Mouse (Mus musculus) lung, postnatal 36 days (tissue): ENCODE measurements around the gene Ppox.

Experiments used
- DNase-seq: peaks from one replicate; pipeline ENCODE4 v3.0.0; 2022; ENCODE audit warnings: mixed read lengths

The Ppox gene

DNA sequence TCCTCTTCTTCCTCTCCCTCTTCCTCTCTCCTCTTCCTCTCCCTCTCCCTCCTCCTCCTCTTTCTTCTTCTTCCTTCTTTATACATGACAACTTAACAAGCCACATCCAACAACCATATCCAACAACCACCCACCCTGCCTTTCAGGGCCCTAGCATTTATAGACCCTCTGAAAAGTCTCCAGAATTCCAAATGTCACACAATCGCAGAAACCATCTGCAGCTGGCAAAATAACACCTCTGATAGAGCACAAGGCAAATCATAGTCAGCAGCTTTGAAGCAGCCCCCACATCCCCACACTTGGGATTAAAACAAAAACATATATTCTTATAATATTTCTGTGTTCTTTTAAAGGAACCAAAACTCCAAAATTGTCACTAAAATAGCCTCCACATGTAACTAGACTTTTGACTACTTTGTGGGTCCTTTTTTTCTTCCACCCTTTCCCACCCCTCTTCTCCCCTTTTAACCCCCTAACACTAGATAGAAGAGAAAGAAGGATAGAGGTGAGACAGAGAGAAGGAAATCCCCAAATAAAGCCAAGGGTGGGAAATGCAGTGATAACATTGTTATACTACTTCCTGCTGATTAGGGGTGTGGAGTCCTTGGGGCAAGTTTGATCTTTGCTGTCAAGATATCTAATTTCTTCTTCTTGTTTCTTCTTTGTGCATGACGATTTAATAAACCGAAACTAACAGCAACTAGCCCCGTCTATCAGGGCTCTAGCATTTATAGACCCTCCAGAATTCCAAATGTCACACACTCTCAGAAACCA lies 14.8 kb downstream of the Ppox start:
- no peak for DNase-seq

DNA sequence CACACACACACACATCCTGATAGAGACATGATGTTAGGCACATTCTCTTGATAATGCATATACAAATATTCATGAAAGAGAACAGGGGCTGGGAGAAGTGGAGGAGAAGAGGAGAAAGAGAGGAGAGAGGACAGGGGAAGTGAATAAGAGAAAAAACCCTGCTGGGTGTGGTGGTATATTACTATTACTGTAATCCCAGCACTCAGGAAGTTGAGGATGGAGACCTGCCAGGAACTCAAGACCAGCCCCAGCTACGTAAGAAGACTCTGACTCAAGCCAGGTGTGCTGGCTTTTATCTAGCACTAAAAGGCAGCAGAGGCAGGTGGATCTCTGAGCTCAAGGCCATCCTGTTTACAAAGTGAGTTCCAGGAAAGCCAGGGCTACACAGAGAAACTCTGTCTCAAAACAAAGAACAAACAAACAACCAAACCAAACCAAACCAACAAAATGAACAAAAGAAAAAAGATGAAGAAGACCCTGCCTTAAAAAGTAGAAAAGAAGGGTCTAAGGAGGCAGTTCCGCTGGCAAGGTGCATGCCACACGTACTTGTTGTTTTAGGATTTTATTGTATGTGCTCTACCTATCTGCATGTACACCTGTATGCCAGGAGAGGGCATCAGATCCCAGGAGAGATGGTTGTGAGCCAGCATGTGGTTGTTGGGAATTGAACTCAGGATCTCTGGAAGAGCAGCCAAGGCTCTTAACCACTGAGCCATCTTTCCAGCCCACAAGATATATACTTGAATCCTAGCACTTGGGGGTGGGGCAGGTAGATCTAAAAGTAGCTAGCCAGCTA lies 17.1 kb downstream of the Ppox start:
- no peak for DNase-seq

DNA sequence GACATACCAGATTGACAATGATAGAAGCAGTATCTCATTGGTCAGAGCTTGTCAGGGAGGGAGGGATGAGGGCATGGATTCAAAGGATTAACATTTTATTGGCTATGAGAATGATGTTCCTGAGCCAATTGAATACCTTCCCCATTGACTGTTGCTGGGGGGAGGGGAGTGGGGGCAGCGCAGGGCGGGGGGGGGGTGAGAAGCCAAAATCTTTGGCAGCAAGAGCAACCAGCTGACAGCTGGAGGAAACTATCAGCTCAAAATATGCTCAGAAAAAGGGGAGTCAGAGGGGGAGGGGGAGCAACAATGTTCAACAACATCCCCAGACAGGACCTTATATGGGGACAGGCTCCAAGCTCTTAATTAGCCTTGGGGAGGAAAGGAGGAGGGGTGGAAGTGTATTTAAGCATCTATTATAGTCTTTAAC lies 17.8 kb downstream of the Ppox start:
- DNase-seq: peak; percentile 65

GRCm38 (mm10) chr1:171262594-171263130 lies 18.3 kb downstream of the Ppox start:
- peak; percentile 78 for DNase-seq

DNA sequence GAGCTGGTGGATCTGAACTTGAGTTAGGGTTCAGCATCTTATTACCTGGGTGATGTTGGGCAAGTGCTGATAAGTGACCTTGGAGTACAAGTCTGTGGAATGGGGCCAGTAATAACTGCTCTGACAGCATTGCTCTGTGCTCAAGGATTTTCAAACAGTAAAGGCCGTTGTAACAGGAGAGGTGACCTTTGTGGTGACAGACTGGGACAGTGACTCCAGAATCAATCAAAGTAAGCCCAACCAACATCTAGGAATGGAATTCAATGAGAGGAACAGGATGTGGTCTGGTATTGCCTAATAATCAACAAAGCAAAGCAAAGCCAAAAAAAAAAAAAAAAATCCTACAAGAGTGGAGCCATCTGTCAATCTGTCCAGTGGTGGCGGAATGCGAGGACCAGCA lies 20.7 kb downstream of the Ppox start:
- DNase-seq: no peak

DNA sequence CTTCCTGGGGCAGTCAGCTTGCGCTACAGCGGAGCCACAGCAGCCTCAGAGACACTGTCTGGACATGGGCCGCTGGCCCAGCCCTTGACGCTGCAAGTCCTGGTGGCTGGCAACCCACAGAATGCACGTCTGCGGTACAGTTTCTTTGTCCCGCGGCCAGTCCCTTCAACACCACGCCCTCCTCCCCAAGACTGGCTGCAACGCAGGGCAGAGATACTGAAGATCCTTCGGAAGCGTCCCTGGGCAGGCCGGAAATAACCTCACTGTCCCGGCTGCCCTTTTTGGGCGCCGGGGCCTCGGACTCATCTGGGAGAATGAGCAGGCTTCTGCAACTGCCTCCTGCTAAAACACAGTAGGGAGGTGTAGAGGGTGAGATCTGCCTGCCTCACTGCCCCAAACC lies 22.1 kb downstream of the Ppox start:
- no peak for DNase-seq

- DNase-seq: no peak
These were observed 23.2 kb downstream of the Ppox start for GRCm38 (mm10) chr1:171257781-171258180.

DNA sequence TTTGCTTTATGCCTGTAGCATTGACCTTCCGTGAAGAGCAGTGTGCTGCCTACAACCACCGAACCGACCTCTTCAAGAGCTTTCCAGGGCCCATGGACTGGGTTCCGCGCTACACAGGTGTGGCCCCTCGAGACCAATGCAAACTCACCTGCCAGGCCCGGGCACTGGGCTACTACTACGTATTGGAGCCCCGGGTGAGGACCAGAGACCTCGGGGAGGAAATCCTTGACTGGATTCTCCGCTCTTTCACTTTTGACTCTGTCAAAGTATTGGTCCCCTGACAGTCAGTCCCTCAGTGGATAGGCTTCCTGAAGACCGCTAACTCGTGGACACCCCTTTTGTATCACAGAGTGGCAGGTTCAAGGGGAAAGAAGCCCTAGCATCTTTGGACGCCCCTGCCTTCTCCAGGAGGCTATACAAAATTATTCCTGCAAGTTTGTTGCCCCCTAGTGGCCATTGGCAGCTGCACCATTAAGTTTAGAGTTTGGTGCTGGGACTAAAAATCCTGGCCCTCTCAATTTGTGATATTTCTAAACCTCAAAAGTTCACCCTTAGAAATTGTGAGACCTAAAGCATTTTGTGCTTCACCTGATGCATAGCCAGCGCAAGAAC lies 23.9 kb downstream of the Ppox start:
- peak; percentile 86 for DNase-seq

- no peak for DNase-seq
These were observed 24.7 kb downstream of the Ppox start for GRCm38 (mm10) chr1:171256095-171256818.

- DNase-seq: no peak
These were observed 28.6 kb downstream of the Ppox start for GRCm38 (mm10) chr1:171252415-171252814.

DNA sequence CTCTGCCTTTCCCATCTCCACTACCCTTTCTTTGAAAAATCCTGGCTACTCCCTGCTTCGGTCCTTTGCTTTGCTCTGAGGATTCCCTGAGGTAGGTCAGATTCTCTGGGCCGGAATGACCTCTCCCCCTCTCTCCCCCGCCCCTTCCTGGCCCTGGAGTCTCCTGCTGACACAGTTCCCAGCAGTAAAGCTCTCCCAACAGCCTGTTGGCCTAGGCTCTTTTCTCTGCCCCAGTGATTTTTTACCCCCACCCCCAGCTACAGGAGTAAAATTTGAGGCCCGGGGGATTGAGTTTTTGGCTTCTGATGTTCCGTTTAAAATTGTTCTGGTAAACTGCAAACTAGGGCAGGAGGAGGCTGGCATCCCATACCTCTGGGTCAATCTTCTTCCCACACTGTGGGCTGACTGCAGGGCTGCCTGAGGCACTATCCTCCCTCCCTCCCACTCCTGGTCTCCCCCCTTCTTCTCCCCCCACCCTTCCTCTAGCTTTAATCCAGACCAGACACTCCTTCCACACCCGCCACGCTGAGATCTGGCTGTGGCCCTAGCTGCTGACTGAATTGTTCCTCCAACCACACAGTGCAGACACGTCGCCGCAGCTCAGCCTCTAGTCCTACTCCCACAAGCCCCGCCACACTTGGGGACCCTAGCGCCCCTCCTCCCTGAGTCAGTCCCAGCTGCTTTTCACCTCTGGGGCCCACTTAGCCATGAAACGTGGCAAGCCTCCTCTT lies 29.2 kb downstream of the Ppox start:
- DNase-seq: no peak

- no peak for DNase-seq
These were observed 30.0 kb downstream of the Ppox start, which contains the start of gene Ndufs2 for GRCm38 (mm10) chr1:171250680-171251593. Gene Ndufs2, minus strand, starts transcription at chr1:171251388.

- DNase-seq: no peak
These were observed 30.9 kb downstream of the Ppox start, which contains the start of gene Adamts4 for GRCm38 (mm10) chr1:171249913-171250600. Gene Adamts4, plus strand, starts transcription at chr1:171250421.

GRCm38 (mm10) chr1:171248386-171249226 lies 32.4 kb downstream of the Ppox start:
- DNase-seq: no peak

- no peak for DNase-seq
These were observed 33.1 kb downstream of the Ppox start for GRCm38 (mm10) chr1:171247916-171248315.

DNA sequence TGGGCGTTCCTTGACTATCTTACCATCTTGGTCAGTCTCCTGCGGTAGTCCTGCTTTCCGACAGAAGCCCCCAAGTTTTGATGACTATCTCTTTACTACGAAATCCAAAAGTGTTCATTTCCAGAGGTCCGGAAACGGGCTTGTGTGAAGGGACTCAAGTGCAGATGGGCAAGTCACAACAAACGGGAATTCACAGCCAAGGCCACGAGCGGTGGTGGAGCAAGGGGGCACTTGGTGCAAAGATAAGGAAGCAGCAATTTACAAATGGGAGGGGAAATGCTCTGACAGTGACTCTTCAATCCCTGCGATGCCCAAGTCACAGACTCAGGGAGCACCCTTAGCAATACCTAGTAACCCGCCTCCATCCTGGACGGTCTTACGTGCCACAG lies 33.5 kb downstream of the Ppox start:
- no peak for DNase-seq

DNA sequence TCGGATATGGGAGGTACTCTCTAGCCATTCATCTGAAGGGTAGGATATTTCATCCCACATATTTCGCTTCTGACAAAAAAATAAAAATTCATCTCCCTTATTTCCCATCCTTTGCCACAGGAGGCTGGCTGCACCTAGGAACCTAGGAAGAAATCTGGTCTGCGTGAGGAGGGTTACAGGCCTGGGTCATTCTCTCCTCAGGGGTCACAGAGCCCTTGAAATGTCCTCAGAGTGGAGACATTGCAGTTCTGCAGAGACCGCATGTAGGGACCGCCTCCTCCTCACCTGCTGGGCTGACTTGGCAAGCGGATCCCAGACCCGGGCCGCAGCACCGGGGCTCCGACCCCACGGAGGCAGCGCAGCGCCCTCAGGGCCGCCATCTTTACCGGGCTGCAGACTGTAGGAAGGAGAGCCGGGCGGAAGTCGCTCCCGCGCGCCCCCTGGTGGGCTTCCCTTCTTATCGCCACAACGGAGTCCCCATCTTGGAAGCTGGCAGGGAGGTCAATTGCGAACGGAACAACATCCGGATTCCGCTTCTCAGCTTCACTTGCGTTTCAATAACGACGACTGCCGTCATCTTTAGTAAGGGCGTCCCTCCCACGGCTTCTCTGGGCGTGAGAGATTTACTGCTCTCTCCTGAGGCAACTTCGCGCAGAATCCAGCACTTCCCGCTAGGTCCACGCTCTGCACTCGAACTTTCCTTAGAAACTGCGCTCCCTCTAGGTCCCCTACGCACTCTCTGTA lies 34.1 kb downstream of the Ppox start:
- DNase-seq: peak; percentile 98

DNA sequence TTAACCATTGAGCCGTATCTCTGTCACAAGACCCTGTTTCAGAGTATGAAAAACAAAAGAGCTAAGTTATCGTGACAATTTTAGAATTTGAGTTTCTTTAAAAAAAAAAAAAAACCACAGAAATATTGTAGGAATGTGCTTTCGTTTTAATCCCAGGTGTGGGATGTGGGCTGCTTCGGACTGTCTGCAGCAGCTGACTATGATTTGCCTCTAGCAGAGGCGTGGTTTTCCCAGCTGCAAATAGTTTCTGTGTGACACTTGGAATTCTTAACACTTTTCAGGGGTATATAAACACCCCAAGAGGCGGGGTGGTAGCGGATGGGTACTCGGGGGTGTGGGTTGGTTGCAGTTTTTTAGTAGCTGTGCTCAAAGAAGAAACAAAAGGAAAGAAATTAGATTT lies 35.6 kb downstream of the Ppox start:
- DNase-seq: no peak
